Mouse (Mus musculus) erythroblast, embryonic 14.5 days (primary cell): ENCODE results near the gene Rbm17.

ENCODE experiments used
- GATA1 ChIP-seq: IDR thresholded peaks from 2 replicates; pipeline ENCODE4 v1.6.1; 2012; ENCODE audit warnings: low read length, inconsistent platforms, mixed read lengths
- TAL1 ChIP-seq: IDR thresholded peaks from 3 replicates; pipeline ENCODE4 v1.6.1; 2012; ENCODE audit warnings: low read length, inconsistent platforms, mixed read lengths

- TF ChIP-seq TAL1 = no peak
- no peak for TF ChIP-seq GATA1
Observed at GRCm38 (mm10) chr2:11566241-11566640, 37.7 kb downstream of the Rbm17 start.
